Mouse (Mus musculus) liver (tissue): ENCODE data around the gene Rnf144b.
A peak's percentile ranks its signal among the peaks of the same experiment; 100 is the strongest.

Experiments used
- DNase-seq: peaks from one replicate; pipeline ENCODE4 v3.0.0-alpha.2; 2020; ENCODE audit warnings: mixed read lengths

The Rnf144b gene

DNA sequence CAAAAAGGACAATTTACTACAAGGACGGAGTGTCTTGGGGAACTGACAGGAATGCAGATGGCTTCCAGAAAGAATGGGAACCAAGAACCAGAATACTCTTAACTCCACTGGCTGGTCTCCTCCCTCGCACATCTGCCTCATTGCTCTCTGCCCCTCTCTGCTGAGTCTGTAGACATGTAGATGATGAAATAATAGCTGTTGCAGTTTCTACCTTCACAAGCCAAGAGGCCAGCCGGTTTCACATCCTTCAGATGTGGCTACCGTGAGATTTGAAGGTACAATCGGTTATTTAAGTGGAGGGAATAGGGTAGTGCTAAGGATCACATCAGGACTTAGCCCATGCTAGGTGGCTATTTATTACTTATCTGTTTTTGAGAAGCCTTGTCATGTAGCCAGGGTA is 59.9 kb downstream of the Rnf144b start:
- no peak for DNase-seq

DNA sequence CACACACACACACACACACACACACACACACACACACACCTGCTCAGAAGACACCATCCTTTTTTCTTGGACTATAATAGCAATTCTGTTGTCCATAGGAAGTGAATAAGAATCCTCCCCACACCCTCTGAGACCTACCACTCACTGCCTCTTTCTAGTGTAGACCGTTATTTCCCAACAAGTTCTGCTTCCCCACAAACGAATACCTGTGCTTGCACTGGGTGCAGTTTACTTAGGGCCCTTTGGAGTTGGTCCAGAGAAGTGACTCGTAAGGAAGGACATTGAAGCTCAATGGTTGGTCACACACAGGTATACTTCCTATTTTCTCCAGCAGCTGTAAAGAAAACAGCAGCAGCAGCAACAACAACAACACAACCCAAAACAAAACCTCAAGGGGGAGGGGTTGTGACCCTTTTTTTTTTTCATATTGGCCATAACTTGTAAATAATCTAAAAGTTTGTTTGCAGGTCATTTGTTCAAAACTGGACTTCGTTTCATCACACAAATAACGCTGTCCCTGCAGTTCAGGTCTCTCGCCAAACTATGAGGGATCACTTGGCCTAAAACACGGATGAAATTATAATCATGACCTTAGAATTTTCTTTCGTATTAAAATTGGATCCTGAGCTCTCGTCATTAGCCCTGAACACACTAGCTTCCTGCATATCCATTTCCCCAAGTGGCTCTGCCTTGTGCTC is 60.7 kb downstream of the Rnf144b start:
- DNase-seq: no peak

DNA sequence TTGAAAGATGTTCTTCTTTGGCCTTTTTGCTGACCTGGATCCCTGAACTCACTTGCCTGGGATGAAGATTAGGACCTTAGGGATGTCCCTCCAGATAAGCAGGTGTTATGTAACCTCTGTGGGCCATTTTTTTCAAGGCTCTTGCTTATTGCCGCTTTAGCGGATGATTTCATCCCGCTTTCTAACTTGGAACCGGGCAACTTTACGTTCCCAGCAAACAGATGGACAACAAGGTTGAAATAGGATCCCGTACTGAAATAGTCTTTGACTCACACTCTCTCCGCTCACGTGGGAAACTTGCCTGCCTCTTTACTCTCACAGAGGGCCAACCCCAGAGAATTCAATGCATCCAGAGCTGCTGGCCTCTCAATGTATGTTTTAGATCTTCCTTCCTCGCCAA is 61.3 kb downstream of the Rnf144b start:
- no peak for DNase-seq

DNA sequence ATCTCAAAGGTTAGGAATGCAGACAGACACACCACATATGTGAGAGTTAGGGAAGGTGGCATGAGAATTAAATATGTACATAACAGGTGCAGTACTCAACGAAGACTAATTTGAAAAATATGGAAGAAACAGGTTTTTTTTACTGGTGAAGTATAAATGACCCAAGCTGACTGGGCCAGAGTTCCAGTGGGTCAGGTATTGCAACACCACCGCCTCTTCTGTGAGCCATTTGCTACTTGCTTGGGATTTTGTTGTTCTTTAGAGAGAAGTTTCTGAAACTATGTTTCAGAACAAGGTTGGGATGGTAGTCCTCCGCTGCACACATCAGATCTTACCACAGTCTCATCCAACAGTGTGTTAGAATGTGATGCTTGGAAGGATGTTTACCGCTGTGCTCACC is 65.4 kb downstream of the Rnf144b start:
- DNase-seq: no peak

DNA sequence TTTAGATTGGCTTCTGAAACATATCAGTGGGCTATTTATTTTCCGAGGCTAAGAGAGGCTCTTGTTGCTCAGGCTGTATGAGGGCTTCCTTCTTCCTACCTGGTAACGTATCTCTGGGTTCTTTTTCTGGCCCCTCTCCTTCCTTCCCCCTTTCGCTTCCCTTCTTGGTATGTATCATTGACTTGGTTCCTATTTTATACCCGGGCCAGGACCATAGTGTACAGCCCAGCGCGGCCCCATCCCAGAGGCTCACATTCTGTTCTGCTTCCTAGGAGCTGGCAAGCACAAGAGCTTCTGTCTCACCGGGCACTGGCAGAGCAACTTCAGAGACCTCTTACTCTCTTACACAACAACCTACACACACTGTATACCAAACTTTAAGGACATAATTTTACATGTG is 67.5 kb downstream of the Rnf144b start:
- no peak for DNase-seq

DNA sequence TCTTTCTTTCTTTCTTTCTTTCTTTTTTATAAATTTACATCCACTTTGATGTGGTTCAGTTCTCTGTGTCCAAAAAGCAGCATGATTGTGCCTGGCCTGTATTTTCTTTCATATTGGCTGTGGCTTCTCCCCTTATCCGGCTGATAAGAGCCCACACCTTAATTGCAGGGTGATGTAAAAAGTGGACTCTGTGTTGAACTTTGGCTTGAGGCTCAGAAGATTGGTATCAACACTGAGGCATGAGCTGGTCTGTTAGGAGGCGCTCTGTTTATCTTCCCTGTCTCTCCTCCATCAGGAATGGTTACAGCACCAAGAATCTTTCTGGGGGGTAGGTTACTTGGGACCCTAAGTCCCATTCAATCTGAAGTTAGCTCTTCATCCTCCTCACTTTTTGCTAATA is 69.7 kb downstream of the Rnf144b start:
- DNase-seq: no peak

DNA sequence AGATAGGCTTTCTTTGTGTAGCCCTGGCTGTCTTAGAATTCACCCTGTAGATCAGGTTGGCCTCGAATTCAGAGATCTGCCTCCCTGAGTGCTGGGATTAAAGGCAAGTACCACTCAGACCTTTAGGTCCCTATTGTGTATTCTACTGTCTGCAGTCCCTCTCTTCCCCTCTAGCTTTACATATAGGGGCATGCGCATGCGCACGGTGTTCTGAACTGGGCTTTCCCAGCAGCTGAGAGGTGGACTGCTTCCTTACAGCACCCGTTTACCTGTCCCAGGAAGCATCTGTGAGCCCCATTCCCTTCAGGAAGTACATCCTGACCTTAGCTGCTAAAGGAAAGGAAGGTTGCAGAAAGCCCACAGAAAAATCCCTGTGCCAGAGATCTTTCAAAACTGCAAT is 70.3 kb downstream of the Rnf144b start:
- no peak for DNase-seq

DNA sequence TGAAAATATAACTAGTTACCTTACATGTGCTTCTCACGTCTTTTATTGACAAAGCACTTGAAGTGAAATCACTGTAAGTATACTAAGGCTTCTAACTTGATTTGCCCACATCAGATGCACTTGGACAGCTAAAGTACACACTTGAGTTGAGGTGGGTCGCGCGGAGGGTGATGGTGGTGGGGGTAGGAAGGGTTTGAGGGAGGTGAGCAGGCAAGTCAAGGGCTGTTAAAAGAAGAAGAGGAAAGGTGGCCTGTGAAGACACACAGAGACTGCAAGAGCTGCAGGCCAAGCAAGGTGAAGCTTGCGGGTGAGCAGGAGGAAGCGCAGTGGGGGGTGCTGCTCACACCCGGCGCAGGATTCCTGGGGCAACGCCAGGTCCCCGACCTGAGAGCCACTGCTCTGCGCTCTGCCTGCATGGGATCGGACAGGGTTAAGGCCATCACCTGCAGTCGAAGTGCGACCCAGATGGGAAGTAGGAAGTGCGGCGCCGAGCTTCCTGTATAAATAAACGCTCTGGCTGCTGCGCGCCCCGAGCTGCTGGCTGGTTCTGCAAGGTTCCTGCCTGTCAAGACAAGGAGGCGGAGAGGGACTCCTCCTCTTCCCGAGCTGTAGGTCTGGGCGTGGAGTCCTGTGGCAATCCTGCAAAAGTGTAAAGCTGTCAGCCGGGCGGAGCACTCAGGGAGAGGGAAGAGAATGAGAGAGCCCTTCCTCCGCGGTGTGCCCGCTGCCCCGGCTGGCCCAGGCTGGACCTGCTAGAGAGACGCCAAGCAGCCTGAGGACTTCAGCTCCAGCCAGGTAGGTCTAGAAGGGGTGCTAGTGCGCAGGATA is 71.1 kb downstream of the Rnf144b start:
- peak; percentile 57 for DNase-seq

DNA sequence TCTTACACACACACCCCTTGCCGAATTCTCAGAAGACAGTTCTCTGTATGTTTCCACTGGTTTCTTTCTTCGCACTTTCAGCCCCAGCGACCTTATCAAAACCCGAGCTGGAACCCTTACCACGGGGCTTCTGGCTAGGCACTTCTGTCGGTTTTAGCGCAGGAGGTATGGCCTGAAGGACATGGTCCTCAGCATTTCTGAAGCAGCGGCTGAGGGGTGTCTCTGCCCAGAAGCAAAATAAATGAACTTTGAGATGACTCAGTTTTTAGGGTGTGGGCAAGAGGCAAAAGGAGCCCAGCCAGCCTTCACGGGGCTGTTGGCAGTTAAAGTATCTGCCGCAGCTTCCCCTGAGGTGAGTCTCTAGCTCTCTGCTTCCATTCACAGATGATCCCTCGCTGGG is 72.2 kb downstream of the Rnf144b start:
- no peak for DNase-seq

DNA sequence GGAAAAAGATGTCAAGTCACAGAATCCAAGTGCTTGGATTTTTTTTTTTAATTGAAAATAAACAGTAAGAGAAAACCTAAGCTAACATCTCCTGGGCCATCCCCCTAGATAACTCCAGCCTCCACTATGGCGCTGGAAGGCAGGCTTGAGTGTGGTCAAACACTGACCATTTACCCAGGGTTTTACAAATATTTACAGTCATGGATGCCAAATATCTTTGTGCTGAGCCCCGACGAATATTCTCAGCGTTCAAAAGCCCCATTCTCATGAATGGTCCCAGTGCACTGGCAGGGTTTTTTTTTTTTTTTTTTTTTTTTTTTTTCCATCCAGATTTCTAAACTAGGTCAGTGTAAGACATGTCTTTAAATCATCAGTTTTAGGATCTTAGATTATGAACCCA is 73.0 kb downstream of the Rnf144b start:
- DNase-seq: no peak

DNA sequence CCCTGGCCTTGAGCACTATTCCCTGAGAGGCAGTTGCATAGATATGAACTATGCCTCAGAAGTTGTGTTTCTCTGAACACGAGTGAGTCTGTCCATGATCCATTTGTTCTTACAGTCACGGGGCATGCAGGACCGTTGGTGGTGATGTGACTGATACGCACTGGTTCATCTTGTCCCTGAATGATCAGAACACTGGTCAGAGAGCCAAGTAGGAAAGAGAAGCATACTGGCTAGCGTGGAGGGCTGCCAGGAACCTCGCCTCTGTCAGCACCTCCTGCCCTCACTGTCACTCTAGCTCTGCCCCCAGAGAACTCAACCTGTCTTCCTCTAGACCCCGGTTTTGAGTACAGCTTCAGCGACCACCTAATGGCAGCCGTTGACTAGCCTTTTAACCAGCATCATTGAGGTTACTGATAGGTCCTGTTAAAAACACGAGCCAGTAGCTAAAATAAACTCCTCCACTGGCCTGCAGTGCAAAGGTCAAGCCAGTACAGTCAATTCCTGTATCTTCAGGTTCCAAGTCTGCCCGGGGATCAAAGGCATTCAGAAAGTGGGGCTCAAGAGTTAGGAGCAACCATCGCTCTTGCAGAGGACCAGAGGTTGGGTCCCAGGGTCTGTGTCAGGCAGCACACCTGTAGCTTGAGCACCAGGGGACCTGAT is 77.7 kb downstream of the Rnf144b start:
- no peak for DNase-seq

DNA sequence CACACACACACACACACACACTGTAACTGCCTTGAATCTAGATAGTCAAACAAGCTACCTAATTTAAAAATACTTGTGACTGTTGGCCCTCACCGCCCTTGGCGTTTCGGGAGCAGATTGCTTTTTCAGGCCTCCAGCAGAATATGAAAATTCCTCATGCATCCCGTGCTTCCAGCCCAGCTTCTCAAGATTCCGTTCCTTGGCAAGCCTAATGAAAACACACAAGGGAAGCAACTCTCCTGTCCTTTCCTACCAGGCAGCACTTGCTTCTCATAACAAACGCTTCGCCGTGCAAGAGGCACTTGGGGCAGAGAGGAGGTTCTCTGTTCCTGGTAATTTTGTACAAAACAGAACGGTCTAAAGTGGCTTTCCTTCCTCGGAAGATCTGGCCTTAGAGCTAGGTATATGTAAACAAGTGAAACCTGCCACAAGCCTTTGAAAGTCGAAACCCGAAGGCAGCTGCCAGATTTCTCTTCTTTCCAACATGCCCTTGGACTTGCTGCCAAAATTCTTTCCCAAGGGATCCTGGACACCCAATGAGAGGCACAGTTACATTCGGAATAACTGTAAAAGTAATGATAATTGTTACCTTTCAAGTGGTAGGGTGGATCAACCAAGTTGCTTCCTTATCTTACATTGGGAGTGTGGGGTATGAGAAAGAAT is 79.6 kb downstream of the Rnf144b start:
- no peak for DNase-seq

DNA sequence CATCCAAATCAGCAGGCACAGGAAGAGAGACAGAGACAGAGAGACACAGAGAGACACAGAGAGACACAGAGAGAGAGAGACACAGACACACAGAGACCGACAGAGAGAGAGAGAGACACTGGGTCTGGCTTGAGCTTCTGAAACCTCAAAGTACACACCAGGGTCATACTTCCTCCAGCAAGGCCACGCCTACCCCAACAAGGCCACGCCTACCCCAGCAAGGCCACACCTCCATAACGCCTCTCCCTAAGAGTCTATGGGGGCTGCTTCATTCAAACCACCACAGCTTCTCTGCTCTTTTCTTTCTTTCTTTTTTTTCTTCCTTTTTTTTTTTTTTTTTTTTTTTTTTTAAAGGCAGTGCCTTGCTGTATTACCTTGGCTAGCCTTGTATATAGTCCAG is 88.0 kb downstream of the Rnf144b start:
- no peak for DNase-seq

DNA sequence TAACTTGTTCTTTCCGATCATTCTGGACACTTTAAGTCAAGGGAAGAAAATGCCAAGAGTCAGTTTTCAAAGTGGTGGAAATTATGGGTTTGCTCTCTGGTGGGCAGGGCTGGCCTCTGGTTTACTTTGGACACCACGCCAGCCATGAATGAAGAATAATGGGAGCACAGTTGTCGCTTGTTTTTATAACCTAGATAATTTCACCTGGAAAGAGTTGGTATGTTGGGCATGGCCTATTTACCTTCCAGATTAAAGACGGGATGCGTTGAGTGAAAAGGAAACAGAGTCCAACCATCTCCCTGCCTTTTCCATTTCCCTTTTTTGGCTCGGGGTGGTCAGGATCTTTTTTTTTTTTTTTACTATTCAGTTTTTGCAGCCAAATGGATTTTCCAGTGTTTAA is 88.5 kb downstream of the Rnf144b start:
- no peak for DNase-seq

DNA sequence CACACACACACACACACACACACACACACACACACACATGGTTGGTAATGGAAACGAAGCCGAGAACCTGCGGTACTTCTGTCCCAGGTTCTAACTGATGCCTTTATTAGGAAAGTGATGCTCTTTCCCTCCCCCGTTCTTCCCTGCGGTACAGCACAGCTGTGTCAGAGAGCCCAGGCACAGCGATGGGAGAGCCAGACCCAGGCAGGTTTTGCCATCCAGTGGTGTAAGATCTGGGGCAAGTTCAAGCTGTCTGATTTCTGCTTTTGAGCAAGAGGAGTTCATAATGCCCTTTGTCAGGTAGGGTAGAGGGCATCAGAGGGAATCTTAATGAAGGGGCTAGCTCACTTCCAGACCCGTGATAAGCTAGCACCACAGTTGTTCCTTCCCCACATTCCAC is 89.1 kb downstream of the Rnf144b start:
- no peak for DNase-seq

DNA sequence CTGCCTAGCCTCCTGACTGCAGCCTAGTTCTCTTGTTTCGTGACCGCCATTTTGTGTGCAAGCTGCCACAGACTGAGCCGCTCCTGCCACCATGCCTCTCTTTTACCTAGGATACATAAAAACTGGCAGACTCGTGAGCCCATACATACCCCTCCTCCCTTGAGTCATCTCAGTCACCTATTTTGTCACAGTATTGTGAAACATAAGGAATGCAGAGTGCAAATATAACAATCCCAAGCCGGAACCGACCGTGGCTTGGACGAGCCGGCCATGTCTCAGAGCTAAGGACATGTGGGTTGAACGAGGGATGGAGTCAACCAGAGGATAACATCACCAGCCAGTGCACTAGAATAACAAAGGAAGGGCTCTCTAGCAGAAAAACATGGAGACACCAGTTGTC is 91.4 kb downstream of the Rnf144b start:
- DNase-seq: no peak

DNA sequence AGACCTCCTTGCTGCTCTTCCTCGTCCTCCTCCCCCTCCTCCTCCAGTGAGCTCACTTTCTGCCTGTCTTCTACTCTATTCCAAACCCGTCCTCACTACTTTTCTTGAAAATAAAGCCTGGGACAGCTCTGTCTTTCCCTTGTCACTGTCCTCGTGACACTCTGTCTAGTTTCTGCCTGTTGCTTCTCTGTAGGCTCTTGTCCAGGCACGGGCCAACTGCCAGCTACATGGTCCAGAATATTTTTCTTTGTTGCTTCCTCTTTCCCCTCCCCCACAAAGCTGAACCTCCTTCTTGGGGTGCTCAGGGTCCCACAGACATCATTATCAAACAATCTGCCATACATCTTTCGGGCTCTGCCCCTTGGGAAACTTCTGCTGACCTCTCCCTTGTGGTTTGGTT is 92.4 kb downstream of the Rnf144b start:
- no peak for DNase-seq

DNA sequence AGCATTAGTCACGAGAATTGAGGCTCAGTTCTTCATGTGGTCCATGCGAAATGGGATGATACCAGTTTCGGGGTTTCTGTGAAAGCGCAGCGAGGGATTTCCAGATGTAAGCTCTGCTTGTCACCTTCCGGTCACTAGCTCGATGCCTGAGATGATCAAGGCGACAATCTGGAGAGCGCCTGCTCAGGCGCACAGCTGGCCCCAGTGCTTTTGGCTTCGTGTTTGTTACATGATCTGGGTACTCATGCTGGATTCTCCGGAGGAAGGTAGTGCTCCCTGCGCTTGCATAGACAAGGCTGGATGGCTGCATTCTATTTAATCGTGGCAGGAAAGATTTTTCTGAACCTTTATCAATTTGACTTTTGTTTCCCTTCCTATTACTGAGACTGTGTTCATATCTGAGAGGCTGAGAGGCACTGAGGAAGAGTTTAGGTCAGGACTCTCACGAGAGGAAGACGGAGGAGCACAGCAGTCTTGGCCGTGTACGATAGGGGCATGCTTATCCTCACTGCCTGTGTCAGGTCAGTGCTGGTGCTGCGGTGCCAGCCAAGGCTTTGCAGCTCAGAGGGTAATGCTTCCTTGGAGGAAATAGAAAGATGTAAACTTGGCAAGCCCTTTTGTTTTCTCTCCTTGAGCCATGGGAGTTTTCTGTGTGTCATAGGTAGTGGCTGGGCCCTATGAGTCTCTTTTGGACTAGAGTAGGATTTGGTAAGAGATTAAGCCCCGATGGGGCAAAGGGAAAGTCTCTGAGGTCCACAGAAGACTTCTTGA is 93.5 kb downstream of the Rnf144b start:
- no peak for DNase-seq

DNA sequence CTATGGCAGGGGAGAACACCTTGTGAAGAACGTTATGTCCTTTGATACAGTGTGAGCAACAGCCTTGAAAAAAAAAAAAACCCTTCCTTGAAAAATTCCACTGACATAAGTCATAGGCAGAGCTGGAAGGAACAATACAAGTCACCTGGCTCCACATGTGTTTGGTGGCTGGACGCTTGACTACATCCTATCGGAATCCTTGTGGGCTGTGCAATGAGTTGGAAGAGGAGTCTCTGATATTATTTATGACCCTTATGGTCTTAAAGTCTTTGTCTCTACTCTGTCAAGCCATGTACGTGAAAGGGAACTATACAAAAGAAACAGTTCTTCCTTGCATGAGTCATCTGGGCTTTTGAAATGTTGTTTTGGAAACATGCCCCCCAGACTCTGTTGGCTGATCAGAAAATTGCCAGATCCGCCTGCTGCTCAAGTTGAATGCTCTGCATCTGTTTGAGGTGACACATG is 94.7 kb downstream of the Rnf144b start:
- DNase-seq: no peak

DNA sequence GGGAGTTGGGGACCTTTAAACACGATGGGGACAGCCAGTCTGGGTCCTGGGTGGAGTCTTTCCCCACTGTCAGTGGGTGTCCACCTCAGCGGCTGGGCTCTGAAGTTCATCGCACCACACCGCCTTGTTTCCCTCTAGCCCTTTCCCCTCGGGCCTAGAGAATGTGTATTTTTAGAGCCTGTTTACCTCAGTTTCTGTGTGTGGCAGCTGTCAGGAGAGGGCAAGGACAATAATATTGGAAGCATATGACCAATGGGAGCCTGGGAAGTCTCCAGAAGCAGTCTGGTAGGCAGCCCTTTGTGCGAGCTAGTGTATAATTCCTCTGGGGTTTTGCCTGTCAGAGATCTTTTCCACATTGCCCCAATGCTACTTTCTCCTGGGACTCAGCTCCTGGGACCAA is 95.9 kb downstream of the Rnf144b start:
- no peak for DNase-seq

DNA sequence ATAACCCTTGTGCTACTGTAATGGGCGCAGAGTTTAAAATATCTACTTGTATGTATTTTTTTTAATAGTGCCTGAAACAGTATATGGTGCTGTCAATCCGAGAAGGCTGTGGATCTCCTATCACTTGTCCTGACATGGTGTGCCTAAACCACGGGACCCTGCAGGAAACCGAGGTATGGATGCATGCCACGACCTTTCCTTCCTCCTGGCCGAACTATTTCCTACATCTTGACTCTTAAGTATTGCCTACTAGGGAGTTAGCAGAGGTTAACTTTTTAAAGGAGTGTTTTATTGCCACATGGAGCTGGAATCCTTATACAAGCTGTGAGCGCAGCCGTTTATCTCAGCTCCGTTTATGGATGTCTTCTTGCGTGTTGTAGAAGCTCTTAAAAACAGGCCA is 98.0 kb downstream of the Rnf144b start:
- DNase-seq: no peak
